Mouse (Mus musculus) limb, embryonic 14.5 days (tissue): ENCODE measurements around the gene Hdac4. TPM values are rescaled to one million over a fixed set of nuclear protein-coding genes. Genes with fewer than 3 reads are reported as not detected.

ENCODE experiments used
- ATAC-seq: fragments of 200-750 bp; cut with Nextera tagmentation; 2 replicates; pipeline ENCODE4 v1.8.0; 2017; ENCODE audit warnings: low read depth, moderate number of reproducible peaks, moderate TSS enrichment; ENCODE audit not compliant: low FRiP score
- DNase-seq: peaks from one replicate; pipeline ENCODE4 v3.0.0-alpha.2; 2015; ENCODE audit warnings: low spot score
- H3K27ac ChIP-seq: fragments of 300-500 bp; sonication (generic); replicated peaks from 2 replicates; pipeline ENCODE4 v1.5.1; 2014; ENCODE audit warnings: low read depth, mild to moderate bottlenecking, low read length, moderate library complexity, mixed read lengths
- H3K27me3 ChIP-seq: fragments of 300-500 bp; sonication (generic); 2 replicates; pipeline ENCODE4 v1.6.1; 2014; ENCODE audit warnings: low read length, mixed read lengths; ENCODE audit not compliant: control insufficient read depth, insufficient read depth
- H3K36me3 ChIP-seq: fragments of 300-500 bp; sonication (generic); 2 replicates; pipeline ENCODE4 v1.6.1; 2014; ENCODE audit warnings: mild to moderate bottlenecking, low read length, moderate library complexity, mixed read lengths; ENCODE audit not compliant: control insufficient read depth, insufficient read depth
- H3K4me1 ChIP-seq: fragments of 300-500 bp; sonication (generic); 2 replicates; pipeline ENCODE4 v1.6.1; 2014; ENCODE audit warnings: antibody characterized with exemption, low read length, mixed read lengths; ENCODE audit not compliant: control insufficient read depth, insufficient read depth
- H3K4me2 ChIP-seq: fragments of 300-500 bp; sonication (generic); replicated peaks from 2 replicates; pipeline ENCODE4 v1.6.1; 2014; ENCODE audit warnings: low read depth, mild to moderate bottlenecking, low read length, moderate library complexity; ENCODE audit not compliant: severe bottlenecking
- H3K4me3 ChIP-seq: fragments of 300-500 bp; sonication (generic); replicated peaks from 2 replicates; pipeline ENCODE4 v1.5.1; 2014; ENCODE audit warnings: low read length
- H3K9ac ChIP-seq: fragments of 300-500 bp; sonication (generic); 2 replicates; pipeline ENCODE4 v1.6.1; 2014; ENCODE audit warnings: mild to moderate bottlenecking, low read depth, low read length, moderate library complexity; ENCODE audit not compliant: severe bottlenecking
- H3K9me3 ChIP-seq: fragments of 300-500 bp; sonication (generic); 2 replicates; pipeline ENCODE4 v1.6.1; 2016; ENCODE audit warnings: low read length; ENCODE audit not compliant: control insufficient read depth
- POLR2A ChIP-seq: fragments of 200-500 bp; IDR thresholded peaks from 2 replicates; pipeline ENCODE4 v1.8.0; 2012; ENCODE audit warnings: inconsistent platforms, mild to moderate bottlenecking, moderate library complexity, borderline replicate concordance; ENCODE audit not compliant: insufficient read depth, insufficient read length; ENCODE audit errors: extremely low read depth
- WGBS: fragments of 180-500 bp; shearing (Covaris S2); extraction: QIAGEN DNeasy Blood & Tissue Kit; methylation state at CpG from one replicate; pipeline ENCODE4 v1.1.7; 2014; 5-methylcytosine and 5-hydroxymethylcytosine counted together
- polyA plus RNA-seq, 2 experiments: library from polyadenylated mRNA; depleted of rRNA in 1 of 2; stranded (reverse) in 1 of 2; unstranded in 1 of 2; fragments of >200 nt; fragmentation: Nextera tagmentation in 1 of 2; extraction: Ambion mirVana in 1 of 2; gene quantifications; 2 replicates each; pipeline versions ENCODE4 v1.2.1 to v1.2.3; 2012 to 2014

The Hdac4 gene
- polyA plus RNA-seq, 2 experiments = 15.2 to 25.4 TPM

GRCm38 (mm10) chr1:91918257-91918800, 277.2 kb downstream of the Hdac4 start:
- no peak overlapping the region for H3K4me2 ChIP-seq
- ATAC-seq (no peak), DNase-seq (no peak)
- no peak for TF ChIP-seq POLR2A
- no peaks in the 10 kb centered on the region for H3K9me3 ChIP-seq
- no peak overlapping the region for H3K27ac ChIP-seq
- H3K27me3 ChIP-seq = no peaks in the 10 kb centered on the region
- WGBS = 82% methylated on average over 10 of the region's 10 CpGs
- no peaks in the 10 kb centered on the region for H3K36me3 ChIP-seq
- H3K4me3 ChIP-seq = no peak overlapping the region
- peaks cover 18% of the 10 kb centered on the region for H3K4me1 ChIP-seq
- no peak overlapping the region for H3K9ac ChIP-seq

GRCm38 (mm10) chr1:91917596-91917995, 277.9 kb downstream of the Hdac4 start:
- no peak for TF ChIP-seq POLR2A
- Histone ChIP-seq H3K36me3 (no peaks in the 10 kb centered on the region), H3K4me1 (peaks cover 25% of the 10 kb centered on the region), H3K9me3 (no peaks in the 10 kb centered on the region), H3K4me3 (no peak overlapping the region), H3K27ac (no peak overlapping the region), H3K27me3 (no peaks in the 10 kb centered on the region), H3K9ac (no peak overlapping the region), H3K4me2 (no peak overlapping the region)
- no peak for DNase-seq
- WGBS = 55% methylated on average over 2 of the region's 2 CpGs
- no peak for ATAC-seq

GRCm38 (mm10) chr1:91915961-91916360, 279.5 kb downstream of the Hdac4 start:
- Histone ChIP-seq H3K27me3 (no peaks in the 10 kb centered on the region), H3K4me1 (peaks cover 35% of the 10 kb centered on the region), H3K9ac (no peak overlapping the region), H3K9me3 (no peaks in the 10 kb centered on the region), H3K4me3 (no peak overlapping the region), H3K4me2 (no peak overlapping the region), H3K36me3 (no peaks in the 10 kb centered on the region), H3K27ac (no peak overlapping the region)
- no peak for TF ChIP-seq POLR2A
- DNase-seq (no peak), ATAC-seq (no peak)
- WGBS = 85% methylated on average over 5 of the region's 5 CpGs

- Histone ChIP-seq H3K27me3 (no peaks in the 10 kb centered on the region), H3K27ac (no peak overlapping the region), H3K36me3 (no peaks in the 10 kb centered on the region), H3K4me3 (no peak overlapping the region), H3K4me1 (peaks cover 29% of the 10 kb centered on the region), H3K9me3 (no peaks in the 10 kb centered on the region), H3K9ac (no peak overlapping the region), H3K4me2 (no peak overlapping the region)
- DNase-seq (no peak), ATAC-seq (no peak)
- TF ChIP-seq POLR2A = no peak
- WGBS = 48% methylated on average over 3 of the region's 3 CpGs
These were observed 280.9 kb downstream of the Hdac4 start for GRCm38 (mm10) chr1:91914648-91915047.

GRCm38 (mm10) chr1:91913850-91914249, 281.6 kb downstream of the Hdac4 start:
- DNase-seq = no peak
- no peak overlapping the region for H3K9ac ChIP-seq
- no peak overlapping the region for H3K4me3 ChIP-seq
- 56% methylated on average over 6 of the region's 6 CpGs for WGBS
- no peaks in the 10 kb centered on the region for H3K9me3 ChIP-seq
- H3K4me1 ChIP-seq = peaks cover 29% of the 10 kb centered on the region
- no peak overlapping the region for H3K4me2 ChIP-seq
- no peaks in the 10 kb centered on the region for H3K27me3 ChIP-seq
- ATAC-seq = no peak
- no peak overlapping the region for H3K27ac ChIP-seq
- no peaks in the 10 kb centered on the region for H3K36me3 ChIP-seq
- TF ChIP-seq POLR2A = no peak
